Mouse (Mus musculus) embryo, embryonic 10.5 days (tissue): ENCODE results near the gene Izumo1.

Experiments
- DNase-seq: peaks from one replicate; pipeline ENCODE4 v3.0.0-alpha.2; 2015; ENCODE audit warnings: low spot score

Izumo1 gene

GRCm38 (mm10) chr7:45618316-45618715, 3.3 kb upstream of the Izumo1 start:
- DNase-seq: no peak

- no peak for DNase-seq
Measured at GRCm38 (mm10) chr7:45619592-45619991, 2.0 kb upstream of the Izumo1 start.

- no peak for DNase-seq
Measured at GRCm38 (mm10) chr7:45623507-45623906, 1.9 kb downstream of the Izumo1 start.

GRCm38 (mm10) chr7:45624718-45625117, 3.1 kb downstream of the Izumo1 start:
- no peak for DNase-seq

- DNase-seq: no peak
Measured at GRCm38 (mm10) chr7:45625481-45625880, 3.9 kb downstream of the Izumo1 start.

GRCm38 (mm10) chr7:45626571-45627076, 5.0 kb downstream of the Izumo1 start:
- no peak for DNase-seq

- DNase-seq: no peak
Measured at GRCm38 (mm10) chr7:45627261-45627660, 5.7 kb downstream of the Izumo1 start, which contains the start of gene Rasip1. Gene Rasip1, plus strand, starts transcription at chr7:45627488.

- DNase-seq: peak; percentile 89
Measured at GRCm38 (mm10) chr7:45628364-45629294, 7.0 kb downstream of the Izumo1 start.

- no peak for DNase-seq
Measured at GRCm38 (mm10) chr7:45630064-45630907, 8.7 kb downstream of the Izumo1 start.

- peak; percentile 59 for DNase-seq
Measured at GRCm38 (mm10) chr7:45632499-45632898, 10.9 kb downstream of the Izumo1 start.

GRCm38 (mm10) chr7:45634946-45635681, 13.5 kb downstream of the Izumo1 start:
- no peak for DNase-seq

- DNase-seq: no peak
Measured at GRCm38 (mm10) chr7:45635711-45636688, 14.4 kb downstream of the Izumo1 start.

- DNase-seq: no peak
Measured at GRCm38 (mm10) chr7:45637710-45638109, 16.1 kb downstream of the Izumo1 start.

- peak; percentile 99 for DNase-seq
Measured at GRCm38 (mm10) chr7:45638623-45639401, 17.2 kb downstream of the Izumo1 start.

- DNase-seq: no peak
Measured at GRCm38 (mm10) chr7:45639561-45640027, 18.0 kb downstream of the Izumo1 start, which contains the start of gene Mamstr. Gene Mamstr, plus strand, starts transcription at chr7:45639977.

- DNase-seq: no peak
Measured at GRCm38 (mm10) chr7:45640191-45640957, 18.8 kb downstream of the Izumo1 start.

GRCm38 (mm10) chr7:45641391-45642040, 19.9 kb downstream of the Izumo1 start:
- no peak for DNase-seq

- no peak for DNase-seq
Measured at GRCm38 (mm10) chr7:45642083-45642482, 20.5 kb downstream of the Izumo1 start.
